Mouse (Mus musculus) gonadal fat pad, adult 2 months (tissue): ENCODE results near the gene Cbx7. TPM values are rescaled to one million over a fixed set of nuclear protein-coding genes. Genes with fewer than 3 reads are reported as not detected.
"Not testable (repeated sequence)": the region's sequence is repeated elsewhere in the genome, so short reads cannot be mapped to it uniquely, and the experiment has no call there.

ENCODE experiments used
- DNase-seq: peaks from one replicate; pipeline ENCODE4 v3.0.0-alpha.2; 2012; ENCODE audit warnings: low read depth
- polyA plus RNA-seq: library from polyadenylated mRNA; depleted of rRNA; stranded (reverse); fragments of >200 nt; gene quantifications from 2 replicates; pipeline ENCODE4 v1.2.3, GENCODE M21; 2012

The Cbx7 gene
- polyA plus RNA-seq, 1 experiment = 27.2 TPM

- DNase-seq = no peak
Observed at GRCm38 (mm10) chr15:79950250-79951025, 20.5 kb downstream of the Cbx7 start.

- no peak for DNase-seq
Observed at GRCm38 (mm10) chr15:79947681-79948080, 23.2 kb downstream of the Cbx7 start.

GRCm38 (mm10) chr15:79946790-79947189 lies 24.1 kb downstream of the Cbx7 start:
- no peak for DNase-seq

GRCm38 (mm10) chr15:79946022-79946421 lies 24.9 kb downstream of the Cbx7 start:
- DNase-seq = no peak

- no peak for DNase-seq
Observed at GRCm38 (mm10) chr15:79944948-79945347, 26.0 kb downstream of the Cbx7 start.

GRCm38 (mm10) chr15:79943584-79943983 lies 27.3 kb downstream of the Cbx7 start:
- no peak for DNase-seq

- DNase-seq = no peak
Observed at GRCm38 (mm10) chr15:79942541-79942940, 28.4 kb downstream of the Cbx7 start.

- DNase-seq = no peak
Observed at GRCm38 (mm10) chr15:79940932-79941331, 30.0 kb downstream of the Cbx7 start.

GRCm38 (mm10) chr15:79939913-79940312 lies 31.0 kb downstream of the Cbx7 start:
- no peak for DNase-seq

GRCm38 (mm10) chr15:79939501-79939900 lies 31.4 kb downstream of the Cbx7 start:
- DNase-seq = not testable (repeated sequence)

GRCm38 (mm10) chr15:79939020-79939419 lies 31.9 kb downstream of the Cbx7 start:
- no peak for DNase-seq

- DNase-seq = no peak
Observed at GRCm38 (mm10) chr15:79936374-79936751, 34.6 kb downstream of the Cbx7 start.

GRCm38 (mm10) chr15:79935654-79936373 lies 35.1 kb downstream of the Cbx7 start:
- DNase-seq = no peak

- DNase-seq = no peak
Observed at GRCm38 (mm10) chr15:79934776-79935175, 36.1 kb downstream of the Cbx7 start.

GRCm38 (mm10) chr15:79933670-79934514 lies 37.0 kb downstream of the Cbx7 start:
- no peak for DNase-seq

GRCm38 (mm10) chr15:79933052-79933669 lies 37.8 kb downstream of the Cbx7 start:
- no peak for DNase-seq

- DNase-seq = no peak
Observed at GRCm38 (mm10) chr15:79932323-79932987, 38.5 kb downstream of the Cbx7 start.

- DNase-seq = no peak
Observed at GRCm38 (mm10) chr15:79931496-79932141, 39.3 kb downstream of the Cbx7 start.

- no peak for DNase-seq
Observed at GRCm38 (mm10) chr15:79929734-79930133, 41.2 kb downstream of the Cbx7 start.

- no peak for DNase-seq
Observed at GRCm38 (mm10) chr15:79928736-79929135, 42.2 kb downstream of the Cbx7 start.

GRCm38 (mm10) chr15:79928316-79928715 lies 42.6 kb downstream of the Cbx7 start:
- DNase-seq = no peak
